Mouse (Mus musculus) intestine, postnatal 0 days (tissue): Measurements from ENCODE around the gene D430041D05Rik. TPM values are rescaled to one million over a fixed set of nuclear protein-coding genes. Genes with fewer than 3 reads are reported as not detected.

Source experiments
- ATAC-seq: fragments of 200-750 bp; cut with Nextera tagmentation; 2 replicates; pipeline ENCODE4 v1.8.0; 2017; ENCODE audit warnings: mild to moderate bottlenecking, moderate TSS enrichment, moderate library complexity
- H3K27ac ChIP-seq: fragments of 300-500 bp; sonication (generic); 2 replicates; pipeline ENCODE4 v1.5.1; 2014; ENCODE audit warnings: mild to moderate bottlenecking, low read depth, low read length, moderate library complexity
- H3K27me3 ChIP-seq: fragments of 300-500 bp; sonication (generic); replicated peaks from 2 replicates; pipeline ENCODE4 v1.6.1; 2014; ENCODE audit warnings: low read length, mixed read lengths; ENCODE audit not compliant: control insufficient read depth, insufficient read depth
- H3K36me3 ChIP-seq: fragments of 300-500 bp; sonication (generic); 2 replicates; pipeline ENCODE4 v1.6.1; 2014; ENCODE audit warnings: mild to moderate bottlenecking, moderate library complexity; ENCODE audit not compliant: control insufficient read depth, insufficient read depth
- H3K4me1 ChIP-seq: fragments of 300-500 bp; sonication (generic); replicated peaks from 2 replicates; pipeline ENCODE4 v1.6.1; 2014; ENCODE audit warnings: antibody characterized with exemption, low read length, mixed read lengths; ENCODE audit not compliant: control insufficient read depth, insufficient read depth
- H3K4me2 ChIP-seq: fragments of 300-500 bp; sonication (generic); replicated peaks from 2 replicates; pipeline ENCODE4 v1.6.1; 2014; ENCODE audit warnings: low read depth, mild to moderate bottlenecking, moderate library complexity
- H3K4me3 ChIP-seq: fragments of 300-500 bp; sonication (generic); 2 replicates; pipeline ENCODE4 v1.5.1; 2014; ENCODE audit warnings: low read depth, low read length
- H3K9ac ChIP-seq: fragments of 300-500 bp; sonication (generic); 2 replicates; pipeline ENCODE4 v1.6.1; 2014; ENCODE audit warnings: mild to moderate bottlenecking, low read depth, low read length
- H3K9me3 ChIP-seq: fragments of 300-500 bp; sonication (generic); 2 replicates; pipeline ENCODE4 v1.6.1; 2016; ENCODE audit warnings: mixed run types; ENCODE audit not compliant: control insufficient read depth
- CTCF ChIP-seq: sonication (generic); IDR thresholded peaks from 2 replicates; pipeline ENCODE4 v1.5.1; 2016; ENCODE audit warnings: low read depth, mild to moderate bottlenecking, control low read depth, antibody characterized with exemption, moderate library complexity
- WGBS: fragments of 180-500 bp; shearing (Covaris S2); extraction: QIAGEN DNeasy Blood & Tissue Kit; methylation state at CpG from one replicate; pipeline ENCODE4 v1.1.7; 2014; 5-methylcytosine and 5-hydroxymethylcytosine counted together
- polyA plus RNA-seq: library from polyadenylated mRNA; unstranded; fragments of >200 nt; fragmentation: Nextera tagmentation; extraction: Ambion mirVana; gene quantifications from 2 replicates; pipeline ENCODE4 v1.2.1, GENCODE M21; 2015

The D430041D05Rik gene
- polyA plus RNA-seq, 1 experiment from 2014 or later, result 0.05 TPM

- no peaks in the 10 kb centered on the region for H3K4me1 ChIP-seq
- no peak overlapping the region for H3K4me3 ChIP-seq
- H3K36me3 ChIP-seq, result no peaks in the 10 kb centered on the region
- ATAC-seq, result no peak
- no peaks in the 10 kb centered on the region for H3K27me3 ChIP-seq
- TF ChIP-seq CTCF, result no peak
- no peaks in the 10 kb centered on the region for H3K9me3 ChIP-seq
- 31% methylated on average over 10 of the region's 10 CpGs for WGBS
- no peak overlapping the region for H3K9ac ChIP-seq
- H3K27ac ChIP-seq, result no peak overlapping the region
- H3K4me2 ChIP-seq, result no peak overlapping the region
These were observed 202.9 kb downstream of the D430041D05Rik start for GRCm38 (mm10) chr2:104207948-104208347.

DNA sequence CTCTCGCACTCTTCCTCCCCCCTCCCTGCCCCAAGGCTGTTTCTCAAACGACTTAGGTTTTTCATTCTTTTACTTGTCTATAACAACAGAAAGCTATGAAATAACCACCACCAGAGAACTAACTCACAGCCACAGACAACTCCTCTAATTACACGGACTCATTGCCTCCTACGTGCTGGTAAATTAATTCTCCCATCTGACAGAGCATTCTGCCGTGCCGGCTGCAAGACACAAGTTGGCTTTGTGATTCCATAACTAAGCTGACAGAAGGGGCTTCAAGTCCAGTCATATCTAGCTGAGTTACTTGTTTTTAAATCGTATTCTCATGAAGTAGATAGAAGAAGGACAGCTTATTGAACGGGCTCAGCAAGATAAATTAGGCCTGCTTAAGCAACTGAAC is 205.2 kb downstream of the D430041D05Rik start:
- Histone ChIP-seq H3K36me3 (no peaks in the 10 kb centered on the region), H3K27me3 (no peaks in the 10 kb centered on the region), H3K4me1 (no peaks in the 10 kb centered on the region), H3K4me3 (no peak overlapping the region), H3K27ac (no peak overlapping the region), H3K9me3 (no peaks in the 10 kb centered on the region), H3K9ac (no peak overlapping the region), H3K4me2 (no peak overlapping the region)
- 75% methylated on average over 8 of the region's 8 CpGs for WGBS
- no peak for TF ChIP-seq CTCF
- no peak for ATAC-seq

- ATAC-seq, result no peak
- Histone ChIP-seq H3K4me1 (no peaks in the 10 kb centered on the region), H3K27me3 (no peaks in the 10 kb centered on the region), H3K4me2 (no peak overlapping the region), H3K27ac (no peak overlapping the region), H3K9ac (no peak overlapping the region), H3K9me3 (no peaks in the 10 kb centered on the region), H3K36me3 (no peaks in the 10 kb centered on the region), H3K4me3 (no peak overlapping the region)
- 44% methylated on average over 3 of the region's 3 CpGs for WGBS
- no peak for TF ChIP-seq CTCF
These were observed 210.6 kb downstream of the D430041D05Rik start for GRCm38 (mm10) chr2:104200211-104200610.

GRCm38 (mm10) chr2:104198186-104198585 is 212.6 kb downstream of the D430041D05Rik start:
- ATAC-seq, result no peak
- no peak overlapping the region for H3K4me3 ChIP-seq
- 90% methylated on average over 6 of the region's 6 CpGs for WGBS

DNA sequence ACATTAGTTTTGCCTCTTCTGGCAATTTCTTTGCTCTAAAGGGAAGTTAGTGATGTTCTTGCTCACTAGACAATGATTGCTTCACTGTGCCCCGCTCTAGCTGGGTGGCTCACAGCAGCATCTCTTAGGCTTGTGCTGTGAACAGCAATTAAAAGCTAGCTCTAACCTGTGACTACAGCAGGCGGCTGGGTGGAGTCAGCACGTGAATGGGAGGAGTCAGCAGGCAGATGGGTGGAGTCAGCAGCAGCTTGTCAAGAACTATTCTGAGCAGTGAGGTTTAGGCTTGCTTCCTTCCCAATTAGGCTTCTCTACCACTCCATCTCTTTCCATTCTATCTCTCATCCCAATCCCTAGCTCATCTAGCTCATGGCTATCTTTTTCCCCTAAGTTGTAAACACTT is 213.5 kb downstream of the D430041D05Rik start:
- Histone ChIP-seq H3K27me3 (no peaks in the 10 kb centered on the region), H3K4me3 (no peak overlapping the region), H3K4me1 (no peaks in the 10 kb centered on the region), H3K4me2 (no peak overlapping the region), H3K9me3 (no peaks in the 10 kb centered on the region), H3K36me3 (no peaks in the 10 kb centered on the region), H3K27ac (no peak overlapping the region), H3K9ac (no peak overlapping the region)
- no peak for TF ChIP-seq CTCF
- no peak for ATAC-seq
- 26% methylated on average over 3 of the region's 3 CpGs for WGBS

More at GRCm38 (mm10) chr2:104198186-104198585, 212.6 kb downstream of the D430041D05Rik start:
- H3K9ac ChIP-seq, result no peak overlapping the region
- H3K27me3 ChIP-seq, result no peaks in the 10 kb centered on the region
- H3K9me3 ChIP-seq, result no peaks in the 10 kb centered on the region
- no peak overlapping the region for H3K4me2 ChIP-seq
- no peaks in the 10 kb centered on the region for H3K4me1 ChIP-seq
- no peaks in the 10 kb centered on the region for H3K36me3 ChIP-seq
- TF ChIP-seq CTCF, result no peak
- no peak overlapping the region for H3K27ac ChIP-seq

- no peak for TF ChIP-seq CTCF
- Histone ChIP-seq H3K36me3 (no peaks in the 10 kb centered on the region), H3K4me3 (no peak overlapping the region), H3K4me2 (no peak overlapping the region), H3K9me3 (no peaks in the 10 kb centered on the region), H3K9ac (no peak overlapping the region), H3K27ac (no peak overlapping the region), H3K27me3 (no peaks in the 10 kb centered on the region), H3K4me1 (no peaks in the 10 kb centered on the region)
- no peak for ATAC-seq
- WGBS, result 90% methylated on average over 18 of the region's 18 CpGs
These were observed 218.2 kb downstream of the D430041D05Rik start for GRCm38 (mm10) chr2:104192401-104193141.
